Mouse (Mus musculus) neural tube, embryonic 13.5 days (tissue): Measurements from ENCODE around the gene Vmn1r74. TPM values are rescaled to one million over a fixed set of nuclear protein-coding genes. Genes with fewer than 3 reads are reported as not detected.
"Not testable (repeated sequence)": the region's sequence is repeated elsewhere in the genome, so short reads cannot be mapped to it uniquely, and the experiment has no call there.

ENCODE experiments used
- ATAC-seq: fragments of 200-750 bp; cut with Nextera tagmentation; 2 replicates; pipeline ENCODE4 v1.8.0; 2017; ENCODE audit warnings: low read depth, mild to moderate bottlenecking, moderate TSS enrichment, moderate library complexity
- H3K27ac ChIP-seq: fragments of 300-500 bp; sonication (generic); replicated peaks from 2 replicates; pipeline ENCODE4 v1.5.1; 2015; ENCODE audit warnings: moderate library complexity, mild to moderate bottlenecking, inconsistent platforms
- H3K27me3 ChIP-seq: fragments of 300-500 bp; sonication (generic); 2 replicates; pipeline ENCODE4 v1.6.1; 2015; ENCODE audit warnings: mild to moderate bottlenecking, inconsistent platforms
- H3K36me3 ChIP-seq: fragments of 300-500 bp; sonication (generic); 2 replicates; pipeline ENCODE4 v1.6.1; 2015; ENCODE audit warnings: mild to moderate bottlenecking, inconsistent platforms
- H3K4me1 ChIP-seq: fragments of 300-500 bp; sonication (generic); replicated peaks from 2 replicates; pipeline ENCODE4 v1.6.1; 2015; ENCODE audit warnings: inconsistent platforms
- H3K4me2 ChIP-seq: fragments of 300-500 bp; sonication (generic); 2 replicates; pipeline ENCODE4 v1.6.1; 2015; ENCODE audit warnings: inconsistent platforms, mild to moderate bottlenecking, moderate library complexity
- H3K4me3 ChIP-seq: fragments of 300-500 bp; sonication (generic); 2 replicates; pipeline ENCODE4 v1.5.1; 2015; ENCODE audit warnings: mild to moderate bottlenecking, inconsistent platforms
- H3K9ac ChIP-seq: fragments of 300-500 bp; sonication (generic); 2 replicates; pipeline ENCODE4 v1.6.1; 2015; ENCODE audit warnings: moderate library complexity, mild to moderate bottlenecking, inconsistent platforms
- H3K9me3 ChIP-seq: fragments of 300-500 bp; sonication (generic); 2 replicates; pipeline ENCODE4 v1.6.1; 2016; ENCODE audit warnings: inconsistent platforms
- WGBS: fragments of 180-500 bp; shearing (Covaris S2); methylation state at CpG from one replicate; pipeline ENCODE4 v1.1.7; 2015; 5-methylcytosine and 5-hydroxymethylcytosine counted together
- polyA plus RNA-seq: library from polyadenylated mRNA; unstranded; fragments of >200 nt; fragmentation: Nextera tagmentation; extraction: Ambion mirVana; gene quantifications from 2 replicates; pipeline ENCODE4 v1.2.1, GENCODE M21; 2015

The Vmn1r74 gene
- not detected in 2 replicates for polyA plus RNA-seq

GRCm38 (mm10) chr7:11833680-11834079 lies at the start of gene Vmn1r74:
TSS of gene Vmn1r74 (plus strand) at chr7:11833980.
- no peak within 1 kb of the TSS for H3K4me3 ChIP-seq
- H3K4me1 ChIP-seq, result no peaks in the 10 kb centered on the region
- no peak for ATAC-seq
- no peaks in the 10 kb centered on the region for H3K27me3 ChIP-seq
- no peak within 1 kb of the TSS for H3K27ac ChIP-seq
- no peak within 1 kb of the TSS for H3K4me2 ChIP-seq
- peaks cover 16% of the 10 kb centered on the region for H3K9me3 ChIP-seq
- H3K9ac ChIP-seq, result no peak within 1 kb of the TSS
- no peaks in the 10 kb centered on the region for H3K36me3 ChIP-seq
- WGBS, result 85% methylated on average over 2 of the region's 2 CpGs

- Histone ChIP-seq H3K4me3 (no peak overlapping the region), H3K4me2 (no peak overlapping the region), H3K36me3 (no peaks in the 10 kb centered on the region), H3K27ac (no peak overlapping the region), H3K4me1 (no peaks in the 10 kb centered on the region), H3K27me3 (no peaks in the 10 kb centered on the region), H3K9me3 (peaks cover 36% of the 10 kb centered on the region), H3K9ac (no peak overlapping the region)
- ATAC-seq, result no peak
Observed at GRCm38 (mm10) chr7:11813751-11814150, 20.0 kb upstream of the Vmn1r74 start.

DNA sequence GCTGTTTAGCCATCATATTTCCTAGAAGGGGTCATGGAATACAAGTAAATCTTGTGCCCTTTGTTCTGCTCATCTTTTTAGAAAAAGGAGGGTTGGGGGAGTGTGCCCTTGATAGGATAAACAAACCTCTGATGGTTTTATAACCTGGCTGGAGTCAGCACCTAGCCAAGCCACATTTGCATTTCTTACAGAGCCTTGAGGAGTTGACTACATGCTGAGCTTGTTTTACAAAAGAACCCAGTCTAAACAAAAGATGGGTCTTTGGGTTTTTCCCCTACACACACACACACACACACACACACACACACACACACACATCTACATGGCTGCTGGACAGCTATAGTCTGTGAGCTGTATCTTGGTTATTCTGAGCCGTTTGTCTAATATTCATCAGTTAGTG lies 11.6 kb upstream of the Vmn1r74 start:
- WGBS, result 84% methylated on average over 1 of the region's 1 CpGs

DNA sequence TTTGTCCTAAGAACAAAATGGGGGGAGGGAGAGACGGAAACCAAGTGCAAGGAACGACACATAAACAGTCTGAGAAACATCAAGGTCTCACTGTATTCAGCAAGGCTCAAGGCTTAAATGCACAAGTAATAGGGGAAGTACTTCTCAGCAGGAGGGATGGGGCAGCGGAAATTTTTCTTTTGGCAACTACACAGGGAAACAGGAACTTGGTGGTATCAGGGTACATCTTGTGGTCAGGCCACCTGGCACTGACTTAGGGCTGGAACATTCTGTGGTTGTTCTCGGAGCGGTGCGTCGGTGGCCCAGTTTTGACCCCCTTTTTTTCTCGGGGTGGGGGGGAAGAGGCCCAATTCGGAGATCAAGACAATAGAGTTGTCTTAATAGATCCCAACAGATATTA lies 10.5 kb upstream of the Vmn1r74 start:
- not testable (repeated sequence) for H3K9ac ChIP-seq, H3K27ac ChIP-seq, ATAC-seq, H3K27me3 ChIP-seq, H3K4me1 ChIP-seq, H3K4me3 ChIP-seq, H3K4me2 ChIP-seq, H3K36me3 ChIP-seq
- WGBS, result 90% methylated on average over 9 of the region's 9 CpGs
- H3K9me3 ChIP-seq, result peaks cover 49% of the 10 kb centered on the region

More for the DNA sequence above, 11.6 kb upstream of the Vmn1r74 start:
- H3K27me3 ChIP-seq, result no peaks in the 10 kb centered on the region
- no peak overlapping the region for H3K27ac ChIP-seq
- H3K4me3 ChIP-seq, result no peak overlapping the region
- H3K9me3 ChIP-seq, result peaks cover 57% of the 10 kb centered on the region
- H3K4me1 ChIP-seq, result no peaks in the 10 kb centered on the region
- no peak overlapping the region for H3K9ac ChIP-seq
- no peak for ATAC-seq
- H3K36me3 ChIP-seq, result no peaks in the 10 kb centered on the region
- H3K4me2 ChIP-seq, result no peak overlapping the region

DNA sequence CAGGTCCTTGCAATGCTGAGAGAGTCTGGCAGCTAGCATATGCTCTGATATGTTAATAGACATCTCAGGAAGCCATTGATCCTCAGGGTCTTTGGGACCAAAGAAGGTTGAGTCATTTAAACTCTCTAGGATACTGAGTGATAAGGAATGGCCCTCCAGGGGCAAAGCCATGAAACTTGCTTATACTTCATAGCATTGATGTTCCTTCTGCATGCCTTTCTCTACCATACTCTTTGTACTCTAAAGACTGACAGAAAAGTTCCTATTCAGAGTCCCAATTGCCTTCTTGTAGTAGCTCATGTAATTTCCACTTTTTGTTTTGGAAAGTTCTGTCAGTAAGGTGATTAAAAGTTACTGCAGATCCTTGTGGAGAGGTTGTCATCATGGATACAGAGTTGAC lies 40.5 kb downstream of the Vmn1r74 start, which contains the start of gene Vmn1r75:
Gene Vmn1r75, plus strand, starts transcription at position 301 of the 400 bp plus-strand sequence.
- H3K27ac ChIP-seq, result no peak within 1 kb of the TSS
- no peaks in the 10 kb centered on the region for H3K27me3 ChIP-seq
- H3K36me3 ChIP-seq, result no peaks in the 10 kb centered on the region
- no peaks in the 10 kb centered on the region for H3K4me1 ChIP-seq
- H3K9me3 ChIP-seq, result 0 out of 2 replicates have a peak, but pooled peaks cover 6% of the 10 kb centered on the region
- no peak for ATAC-seq
- no peak within 1 kb of the TSS for H3K4me3 ChIP-seq
- H3K9ac ChIP-seq, result no peak within 1 kb of the TSS
- no peak within 1 kb of the TSS for H3K4me2 ChIP-seq

Other genes starting within 250 kb of the Vmn1r74 start
- not detected in 2 replicates for gene Zscan4-ps3, start 224.7 kb upstream of the Vmn1r74 start, polyA plus RNA-seq
- not detected in 2 replicates for gene Vmn1r72, start 153.8 kb upstream of the Vmn1r74 start, polyA plus RNA-seq
- not detected in 2 replicates for gene Vmn1r73, start 103.7 kb upstream of the Vmn1r74 start, polyA plus RNA-seq
- not detected in 2 replicates for gene Vmn1r75, start 40.6 kb downstream of the Vmn1r74 start, polyA plus RNA-seq
- gene Vmn1r76, start 104.2 kb downstream of the Vmn1r74 start, polyA plus RNA-seq, result not detected in 2 replicates
- gene Vmn1r77, start 202.8 kb downstream of the Vmn1r74 start, polyA plus RNA-seq, result not detected in 2 replicates